Mouse (Mus musculus) liver, postnatal 0 days (tissue): ENCODE measurements at regions not wholly inside any gene's neighbourhood (a gene's known extent, or its start where the extent isn't known, plus 50 kb on each side); places are given as distances from the start of the nearest gene placed in this dataset.

Experiments used
- CTCF ChIP-seq: sonication (generic); IDR thresholded peaks from 2 replicates; pipeline ENCODE4 v1.5.1; 2016; ENCODE audit warnings: antibody characterized with exemption, low read depth
- EP300 ChIP-seq: IDR thresholded peaks from 2 replicates; pipeline ENCODE4 v1.6.1; 2016; ENCODE audit warnings: antibody characterized with exemption, low read depth, mild to moderate bottlenecking

DNA sequence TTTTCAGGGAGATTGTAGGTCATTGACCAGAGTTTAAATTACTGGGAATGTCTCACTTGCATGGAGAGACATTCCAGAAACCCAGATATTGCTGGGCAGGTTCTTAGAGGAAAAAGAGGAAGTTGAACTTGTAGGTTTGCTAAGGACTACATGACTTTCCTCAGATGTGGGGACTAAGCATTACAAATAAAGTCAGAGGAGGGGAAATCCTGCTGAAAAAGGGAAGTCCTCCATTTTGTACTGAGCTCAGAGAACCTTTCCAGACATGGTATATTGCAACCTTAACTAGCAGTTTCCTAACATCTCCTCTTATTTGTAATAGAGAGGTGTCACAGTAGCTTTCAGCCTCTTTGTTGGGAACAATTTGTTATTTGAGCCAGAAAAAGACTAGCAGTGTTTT is 260.7 kb downstream of the Zbbx start:
- TF ChIP-seq EP300 (no peak), CTCF (no peak)
